Comparison of ENCODE assay signal across 13 mouse cellular contexts in genomic region chr8:37036736-37037384, GRCm38 (mm10). TPM values are rescaled to one million over a fixed set of nuclear protein-coding genes. Genes with fewer than 3 reads are reported as not detected.
DNase-seq lines count a peak whose midpoint lies in the region; ATAC-seq and TF ChIP-seq lines count a peak whose summit lies in the region.
"Had no signal": no experiment of that assay in that cellular context is flagged by ENCODE, and none has a peak within 500 bp of the region (broad histone marks: within the 10 kb centered on the region; RNA-seq: fewer than 3 reads in every experiment).

No protein-coding gene starts in this region.

- no peak overlapping the region for H3K27ac ChIP-seq in forebrain, embryonic 14.5 days (ENCODE audit: low read depth, low read length)
- no peak overlapping the region for H3K27ac ChIP-seq in forebrain, embryonic 12.5 days
- H3K27ac ChIP-seq in limb, embryonic 14.5 days (replicated peaks; ENCODE audit: low read depth, low read length): no peak overlapping the region
- H3K27ac ChIP-seq in limb, embryonic 10.5 days: no peak overlapping the region
- H3K27ac ChIP-seq: limb, embryonic 12.5 days; neural tube, embryonic 15.5 days had no signal

- no peak overlapping the region for H3K9ac ChIP-seq in forebrain, embryonic 14.5 days (ENCODE audit: low read length)
- H3K9ac ChIP-seq in forebrain, embryonic 12.5 days: no peak overlapping the region
- no peak overlapping the region for H3K9ac ChIP-seq in limb, embryonic 14.5 days (ENCODE audit: low read depth, low read length, severe bottlenecking)
- H3K9ac ChIP-seq: limb, embryonic 12.5 days; neural tube, embryonic 15.5 days had no signal

- H3K9me3 ChIP-seq in forebrain, embryonic 14.5 days (replicated peaks; ENCODE audit: control insufficient read depth, low read length): no peaks in the 10 kb centered on the region
- no peaks in the 10 kb centered on the region for H3K9me3 ChIP-seq in forebrain, embryonic 12.5 days
- no peaks in the 10 kb centered on the region for H3K9me3 ChIP-seq in limb, embryonic 14.5 days (ENCODE audit: control insufficient read depth, low read length)
- H3K9me3 ChIP-seq in limb, embryonic 10.5 days (replicated peaks): no peaks in the 10 kb centered on the region
- H3K9me3 ChIP-seq: limb, embryonic 12.5 days; neural tube, embryonic 15.5 days had no signal

- intact Hi-C loops in heart, postnatal 10 days (cut with DNase I): loop anchor here (5.0 kb wide), 1 partner anchor 75 kb away; no protein-coding TSS in a partner anchor

- ATAC-seq in forebrain, embryonic 14.5 days: no peak
- ATAC-seq in forebrain, embryonic 12.5 days (ENCODE audit: low FRiP score): no peak
- ATAC-seq in limb, embryonic 14.5 days (ENCODE audit: low FRiP score, low read depth): no peak
- ATAC-seq: inflammation-experienced regulatory T-cells, adult 6 months had no signal

- H3K36me3 ChIP-seq in forebrain, embryonic 14.5 days (ENCODE audit: control insufficient read depth, insufficient read depth, low read length): no peaks in the 10 kb centered on the region
- H3K36me3 ChIP-seq in forebrain, embryonic 12.5 days (replicated peaks): no peaks in the 10 kb centered on the region
- H3K36me3 ChIP-seq in limb, embryonic 14.5 days (ENCODE audit: control insufficient read depth, insufficient read depth, low read length): no peaks in the 10 kb centered on the region
- H3K36me3 ChIP-seq in limb, embryonic 10.5 days: no peaks in the 10 kb centered on the region
- H3K36me3 ChIP-seq: limb, embryonic 12.5 days; neural tube, embryonic 15.5 days had no signal

- DNase-seq in forebrain, embryonic 14.5 days (ENCODE audit: low spot score): peak; percentile 26
- peak; percentile 82 for DNase-seq in limb, embryonic 14.5 days (ENCODE audit: low spot score)
- DNase-seq in limb, embryonic 10.5 days (ENCODE audit: low spot score): no peak
- DNase-seq in heart, postnatal 10 days: peak; percentile 56 to 62
- DNase-seq in skeletal muscle tissue, adult 2 months (ENCODE audit: low read depth, low spot score): peak; percentile 52
- no peak for DNase-seq in urinary bladder, postnatal 4 days (ENCODE audit: low spot score in 2 of 2)
- DNase-seq in cerebellum, adult 11 months: no peak
- DNase-seq: cerebellum, postnatal 14 days; right cerebral cortex, postnatal 14 days had no signal

- H3K4me3 ChIP-seq in forebrain, embryonic 14.5 days (ENCODE audit: low read depth, low read length): no peak overlapping the region
- no peak overlapping the region for H3K4me3 ChIP-seq in forebrain, embryonic 12.5 days (replicated peaks)
- no peak overlapping the region for H3K4me3 ChIP-seq in limb, embryonic 14.5 days (replicated peaks; ENCODE audit: low read length)
- H3K4me3 ChIP-seq in limb, embryonic 10.5 days: no peak overlapping the region
- H3K4me3 ChIP-seq: limb, embryonic 12.5 days; neural tube, embryonic 15.5 days had no signal

- no peaks in the 10 kb centered on the region for H3K27me3 ChIP-seq in forebrain, embryonic 14.5 days (replicated peaks; ENCODE audit: control insufficient read depth, insufficient read depth, low read length)
- H3K27me3 ChIP-seq in forebrain, embryonic 12.5 days: no peaks in the 10 kb centered on the region
- no peaks in the 10 kb centered on the region for H3K27me3 ChIP-seq in limb, embryonic 14.5 days (ENCODE audit: control insufficient read depth, insufficient read depth, low read length)
- H3K27me3 ChIP-seq in limb, embryonic 10.5 days (ENCODE audit: low read depth, poor library complexity, severe bottlenecking): no peaks in the 10 kb centered on the region
- H3K27me3 ChIP-seq: limb, embryonic 12.5 days; neural tube, embryonic 15.5 days had no signal

- WGBS in forebrain, embryonic 14.5 days: 86% methylated on average over 4 of the region's 4 CpGs
- WGBS in forebrain, embryonic 12.5 days: 81% methylated on average over 4 of the region's 4 CpGs
- 65% methylated on average over 4 of the region's 4 CpGs for WGBS in limb, embryonic 14.5 days
- 91% methylated on average over 4 of the region's 4 CpGs for WGBS in limb, embryonic 10.5 days

- TF ChIP-seq POLR2A in limb, embryonic 14.5 days (IDR thresholded peaks at IDR 0.05; ENCODE audit: borderline replicate concordance, extremely low read depth, insufficient read depth, insufficient read length): no peak

- no peaks in the 10 kb centered on the region for H3K4me1 ChIP-seq in forebrain, embryonic 14.5 days (ENCODE audit: control insufficient read depth, insufficient read depth, low read length)
- no peaks in the 10 kb centered on the region for H3K4me1 ChIP-seq in forebrain, embryonic 12.5 days
- H3K4me1 ChIP-seq in limb, embryonic 14.5 days (ENCODE audit: control insufficient read depth, insufficient read depth, low read length): peaks cover 2% of the 10 kb centered on the region; the same call in 1 of the 2 replicates
- H3K4me1 ChIP-seq in limb, embryonic 10.5 days: no peaks in the 10 kb centered on the region
- H3K4me1 ChIP-seq: limb, embryonic 12.5 days; neural tube, embryonic 15.5 days had no signal

- no peak overlapping the region for H3K4me2 ChIP-seq in forebrain, embryonic 14.5 days (ENCODE audit: low read length)
- no peak overlapping the region for H3K4me2 ChIP-seq in forebrain, embryonic 12.5 days
- H3K4me2 ChIP-seq in limb, embryonic 14.5 days (replicated peaks; ENCODE audit: low read depth, low read length, severe bottlenecking): no peak overlapping the region
- H3K4me2 ChIP-seq: limb, embryonic 12.5 days; neural tube, embryonic 15.5 days had no signal

RNA-seq across cellular contexts. Expression of gene AI429214, which starts 43.5 kb away (rescaled TPM):
- 0.19 and 0.34 TPM in 2 replicates for polyA plus RNA-seq in forebrain, embryonic 14.5 days (2014; fragmentation: Nextera tagmentation; extraction: Ambion mirVana)
- 0.19 and 0.36 TPM in 2 replicates for polyA plus RNA-seq in forebrain, embryonic 12.5 days (2016; fragmentation: Nextera tagmentation; extraction: Ambion mirVana)
- polyA plus RNA-seq in limb, embryonic 14.5 days (2012; rRNA removed): 1.4 and 1.9 TPM in 2 replicates
- 0.25 and 0.33 TPM in 2 replicates for polyA plus RNA-seq in limb, embryonic 14.5 days (2014; fragmentation: Nextera tagmentation; extraction: Ambion mirVana)
- polyA plus RNA-seq in limb, embryonic 10.5 days (2016; fragmentation: Nextera tagmentation; extraction: Ambion mirVana): 0.09 TPM in 1 of 2 replicates, not detected in the other
- total RNA-seq in heart, postnatal 10 days (2021): 1 to 10 TPM; 1.1 to 1.7 TPM
- polyA plus RNA-seq: inflammation-experienced regulatory T-cells, adult 6 months had no signal

Comparison
In these comparisons a context has a peak if more than half of its experiments do, and no peak if none do; other contexts are left out.
1. DNase-seq: peak in forebrain, embryonic 14.5 days (single experiment), limb, embryonic 14.5 days (single experiment), heart, postnatal 10 days (2 of 2) and skeletal muscle tissue, adult 2 months (single experiment); none in limb, embryonic 10.5 days (single experiment), urinary bladder, postnatal 4 days (0 of 2) and cerebellum, adult 11 months (single experiment).